Mouse (Mus musculus) thymus, postnatal 25 days (tissue): Measurements from ENCODE around the gene Rnf25.

Source experiments
- DNase-seq: peaks from one replicate; pipeline ENCODE4 v3.0.0; 2022

Rnf25 gene

DNA sequence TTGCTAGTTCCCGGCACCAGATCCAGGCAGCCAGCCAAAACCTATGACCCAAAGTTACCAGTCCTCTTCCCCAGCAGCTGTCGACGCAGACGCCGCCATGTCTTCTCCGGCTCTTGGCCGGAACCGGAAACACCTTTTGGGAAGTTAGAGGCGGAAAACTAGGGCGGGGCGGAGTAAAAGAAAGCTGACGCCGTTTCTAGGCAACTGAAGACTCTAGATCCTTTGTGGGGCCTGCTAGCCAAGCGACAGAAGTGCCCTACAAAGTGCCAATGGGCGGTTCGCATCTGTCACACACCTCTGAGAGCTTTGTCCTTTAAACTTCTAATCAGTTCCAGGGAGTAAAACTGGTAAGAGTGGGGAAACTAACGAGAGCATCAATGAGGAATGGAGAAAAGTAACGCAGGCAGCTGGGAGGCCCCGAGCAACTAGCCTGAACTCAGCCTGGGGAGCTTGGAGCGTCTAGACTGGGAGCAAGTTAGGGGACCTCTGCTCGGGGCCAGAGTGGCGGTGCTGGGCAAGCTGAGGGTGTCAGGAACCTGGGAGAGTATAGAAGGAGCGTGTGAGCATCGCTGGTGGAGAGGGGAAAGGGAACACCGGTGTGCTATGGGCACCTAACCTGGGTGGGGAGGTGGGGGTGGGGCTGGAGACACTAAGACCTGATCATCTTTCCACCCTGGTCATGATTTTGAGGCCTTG, at the start of gene Rnf25, which contains the start of gene Stk36:
Gene Rnf25 (minus strand): TSS at position 131 of the 696 bp plus-strand sequence.
Gene Stk36 (plus strand): TSS at position 179 of the 696 bp plus-strand sequence.
- DNase-seq, result peak; percentile 81

DNA sequence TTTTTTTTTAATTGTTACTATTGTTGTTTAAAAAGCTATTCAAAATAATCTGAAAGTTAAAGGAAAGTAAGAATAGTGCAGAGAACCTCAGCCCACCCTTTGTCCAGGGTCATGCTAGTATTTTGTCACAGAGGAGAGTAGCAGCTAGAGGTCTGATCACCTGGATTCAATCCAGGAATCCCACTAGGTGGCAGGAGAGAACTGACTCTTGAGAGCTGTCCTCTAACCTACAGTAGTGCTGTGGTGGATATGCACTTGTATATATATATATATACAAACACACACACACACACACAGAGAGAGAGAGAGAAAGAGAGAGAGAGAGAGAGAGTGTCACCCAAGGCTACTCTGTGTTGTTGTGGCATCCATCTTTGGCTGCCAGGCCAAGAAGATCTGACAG, 42.7 kb upstream of the Rnf25 start:
- no peak for DNase-seq

DNA sequence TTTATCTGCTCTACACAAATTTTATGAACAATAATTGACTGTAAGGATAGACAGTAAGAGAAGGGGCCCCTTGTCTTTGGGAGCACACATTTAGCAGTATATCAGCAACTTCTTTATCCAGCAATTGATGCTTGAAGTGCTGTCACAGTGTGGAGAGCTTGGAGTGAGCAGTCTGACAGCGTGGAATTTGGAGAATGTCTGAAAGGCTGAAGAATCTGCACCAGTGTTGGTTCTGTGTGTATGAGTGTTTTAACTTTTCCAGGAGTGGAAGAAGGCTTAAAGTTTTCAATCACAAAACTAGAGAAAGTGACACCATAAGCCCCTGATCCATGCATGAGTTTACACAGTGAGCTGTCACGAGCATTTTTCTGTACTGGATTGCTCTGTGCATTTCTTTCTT, 42.3 kb upstream of the Rnf25 start:
- DNase-seq, result no peak

DNA sequence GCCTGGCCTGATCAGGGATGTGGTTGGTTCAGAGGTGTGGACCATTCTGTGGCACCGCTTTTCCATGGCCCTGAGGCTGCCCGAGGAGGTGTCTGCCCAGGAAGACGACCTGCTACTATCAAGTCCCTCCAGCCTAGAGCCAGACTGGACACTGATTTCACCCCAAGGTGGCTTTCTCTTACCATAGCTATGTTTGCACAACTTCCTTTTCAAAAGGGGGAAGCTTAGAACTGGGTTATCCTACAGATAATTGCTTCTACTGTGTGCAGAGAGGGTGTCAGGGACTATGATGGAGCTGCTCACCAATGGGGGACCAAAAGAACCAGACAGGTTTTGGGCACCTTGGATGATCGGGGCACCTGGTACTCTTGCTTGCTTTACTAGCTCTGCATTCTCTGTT, 31.5 kb upstream of the Rnf25 start:
- no peak for DNase-seq

DNA sequence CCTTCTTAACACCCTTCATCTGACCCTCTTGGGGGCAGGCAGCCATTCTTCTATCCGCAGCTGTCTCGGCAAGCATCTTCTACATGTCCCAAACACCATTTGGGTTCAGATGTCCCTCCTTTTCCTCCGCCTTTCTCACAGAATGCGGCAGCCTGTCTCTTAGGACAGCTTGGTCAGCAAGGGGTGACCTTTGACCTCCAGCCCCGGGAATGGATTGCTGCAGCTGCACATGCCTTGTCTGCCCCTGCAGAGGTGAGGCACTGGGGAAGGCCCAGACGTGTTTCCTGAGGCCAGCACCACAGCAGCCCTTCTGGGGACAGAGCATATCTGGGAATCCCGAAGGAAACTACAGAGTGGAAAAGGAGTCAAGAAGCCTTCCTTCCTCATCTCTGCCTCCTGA, 26.8 kb upstream of the Rnf25 start:
- no peak for DNase-seq

DNA sequence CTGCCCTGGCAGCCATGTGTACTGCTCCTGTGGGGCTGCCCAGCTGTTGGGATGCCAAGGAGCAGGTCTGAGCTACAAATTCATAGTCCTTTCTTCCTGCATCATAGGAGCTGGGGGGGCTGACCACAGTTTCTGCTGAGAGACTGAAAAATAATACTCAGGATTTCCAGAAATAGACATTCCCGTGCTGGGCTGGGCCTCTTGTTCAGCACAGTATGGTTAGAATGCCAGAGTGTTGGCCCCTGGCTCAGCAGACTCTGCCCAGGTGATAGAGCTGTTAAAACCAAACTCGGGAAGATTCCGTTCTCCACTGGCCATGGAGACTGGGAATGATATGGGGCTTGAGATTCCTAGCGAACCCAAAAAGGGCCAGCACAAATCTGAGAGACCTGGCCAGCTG, 24.9 kb upstream of the Rnf25 start:
- no peak for DNase-seq

DNA sequence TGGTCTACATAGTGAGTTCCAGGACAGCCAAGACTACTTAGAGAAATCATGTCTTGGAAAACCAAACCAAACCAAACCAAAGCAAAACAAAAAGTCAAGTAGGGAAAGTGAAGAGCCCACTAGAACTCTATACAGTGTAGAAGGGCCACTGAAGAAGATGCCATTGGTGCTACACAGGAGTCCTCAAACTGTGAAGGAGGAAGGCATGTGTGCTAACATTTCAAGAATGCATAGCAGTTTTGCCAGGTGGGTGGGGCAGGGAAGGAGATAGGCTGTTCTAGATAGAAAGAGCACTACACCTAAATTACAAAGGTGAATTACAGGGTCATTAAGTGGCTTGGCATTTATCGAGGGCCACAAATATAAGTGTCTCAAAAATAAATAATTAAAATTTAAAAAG, 23.0 kb upstream of the Rnf25 start:
- DNase-seq, result no peak

DNA sequence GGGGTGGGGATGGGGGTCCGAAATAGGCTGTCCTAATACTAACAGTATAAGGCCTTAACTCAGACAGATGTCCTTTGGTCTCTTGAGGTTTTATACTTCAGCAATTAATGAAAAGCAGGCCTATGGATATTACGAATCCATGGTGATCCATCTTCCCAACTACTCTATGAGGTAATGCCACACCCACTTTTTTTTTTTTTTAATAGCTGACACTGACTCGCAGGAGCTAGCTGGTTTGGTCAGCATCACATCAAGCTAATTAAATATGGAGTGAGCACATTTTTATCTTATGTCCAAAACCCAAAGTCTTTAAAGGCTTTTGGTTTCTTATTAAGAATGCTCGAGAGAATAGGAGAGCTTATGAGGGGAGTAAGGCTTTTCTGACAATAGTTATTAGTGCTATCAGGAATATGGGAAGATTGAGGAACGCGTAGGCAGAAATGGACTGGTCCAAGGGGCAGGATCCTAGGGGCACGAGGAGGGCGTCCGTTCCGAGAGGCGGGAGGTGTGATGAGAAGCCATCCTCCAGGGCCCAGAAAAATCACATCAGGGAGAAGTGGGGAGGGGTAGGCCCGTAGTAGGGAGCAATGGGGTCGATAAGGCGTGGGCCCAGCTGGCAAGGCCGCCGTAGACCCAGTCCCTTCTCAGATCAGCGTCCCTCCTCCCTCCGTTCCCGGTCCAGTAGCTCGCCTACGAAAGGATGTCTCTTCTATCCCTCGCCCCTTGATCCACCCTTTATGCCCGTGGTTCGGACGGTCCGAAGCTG, 513 bp downstream of the Rnf25 start:
- DNase-seq, result no peak

DNA sequence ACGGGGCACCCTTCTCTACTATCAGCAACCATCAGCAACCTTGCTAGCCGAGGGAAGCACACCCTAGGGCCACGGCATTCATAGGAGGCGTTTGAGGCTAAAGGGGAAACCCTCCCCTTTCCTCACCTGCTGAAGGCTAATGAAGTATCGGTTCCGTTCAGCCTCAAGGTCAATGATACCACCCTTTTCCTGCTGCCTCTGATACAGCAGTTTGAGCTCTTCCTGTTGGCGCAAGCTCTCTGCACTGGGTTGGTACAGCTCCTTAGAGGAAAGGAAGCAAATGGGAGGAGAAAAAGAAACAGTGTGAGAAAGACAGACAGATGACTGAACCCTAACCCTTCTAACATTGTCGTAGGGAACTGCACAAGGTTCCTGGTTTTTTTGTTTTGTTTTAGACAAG, 6.8 kb downstream of the Rnf25 start:
- no peak for DNase-seq

DNA sequence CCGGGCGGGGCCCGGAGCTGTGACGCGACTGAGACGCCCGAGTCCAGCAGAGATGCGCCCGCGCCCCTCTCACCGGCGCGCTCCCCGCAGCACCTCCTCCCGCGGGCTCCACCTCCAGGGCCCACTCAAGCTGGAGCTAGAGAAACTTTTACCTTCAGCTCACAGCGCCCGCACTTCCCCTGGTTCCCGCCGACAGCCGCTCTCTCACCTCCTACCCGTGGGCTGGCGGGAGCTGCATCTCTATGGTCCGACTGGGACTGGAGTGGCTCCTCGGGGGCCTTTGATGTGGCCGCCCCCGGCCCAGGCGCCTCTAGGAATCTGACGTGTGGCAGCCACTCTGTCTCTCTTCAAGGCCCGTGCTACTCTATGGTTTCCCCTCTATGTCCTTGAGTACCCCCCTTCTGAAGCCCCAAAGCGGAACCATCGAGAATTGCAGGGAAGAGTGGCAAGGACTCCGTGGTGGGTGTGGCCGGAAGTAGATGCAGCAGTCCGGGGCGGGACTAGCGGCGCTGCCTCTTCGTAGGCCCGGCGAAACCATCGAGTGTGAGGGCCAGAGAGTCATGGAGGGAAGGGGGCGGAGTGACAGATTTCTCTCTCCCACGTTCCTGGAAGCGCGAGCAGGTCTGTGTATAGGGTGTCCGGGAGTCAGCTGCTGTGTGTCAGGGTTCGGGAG, 13.3 kb downstream of the Rnf25 start, which contains the start of the genes Zfp142 and Bcs1l:
Gene Zfp142 (minus strand): TSS at position 474 of the 673 bp plus-strand sequence.
Gene Bcs1l (plus strand): TSS at position 517 of the 673 bp plus-strand sequence.
- DNase-seq, result peak; percentile 99

DNA sequence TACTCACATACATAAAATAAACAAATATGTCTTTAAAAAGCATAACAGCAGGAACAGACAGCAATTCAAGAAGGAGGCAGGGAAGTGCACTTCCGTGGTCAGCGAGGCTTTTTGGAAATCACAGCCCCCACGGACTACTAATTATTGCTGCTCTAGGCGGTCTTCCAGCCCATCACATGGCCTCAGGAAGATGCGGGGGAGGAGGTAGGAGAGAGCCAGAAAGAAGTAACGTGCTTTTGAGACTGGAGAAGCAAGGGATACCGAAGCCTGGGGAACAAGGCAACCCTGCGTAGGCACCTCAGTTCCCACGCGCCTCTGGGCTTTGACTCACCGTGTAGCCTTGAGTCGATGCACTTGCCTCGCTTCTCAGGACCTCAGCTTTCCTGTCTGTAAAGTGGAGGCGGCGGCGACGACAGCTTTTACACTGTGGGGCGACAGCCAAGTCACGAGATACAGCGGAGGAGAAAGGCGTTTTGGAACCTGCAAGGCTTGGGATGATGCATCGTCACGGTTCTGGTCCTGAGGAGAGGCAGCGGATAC, 13.9 kb downstream of the Rnf25 start:
- no peak for DNase-seq

DNA sequence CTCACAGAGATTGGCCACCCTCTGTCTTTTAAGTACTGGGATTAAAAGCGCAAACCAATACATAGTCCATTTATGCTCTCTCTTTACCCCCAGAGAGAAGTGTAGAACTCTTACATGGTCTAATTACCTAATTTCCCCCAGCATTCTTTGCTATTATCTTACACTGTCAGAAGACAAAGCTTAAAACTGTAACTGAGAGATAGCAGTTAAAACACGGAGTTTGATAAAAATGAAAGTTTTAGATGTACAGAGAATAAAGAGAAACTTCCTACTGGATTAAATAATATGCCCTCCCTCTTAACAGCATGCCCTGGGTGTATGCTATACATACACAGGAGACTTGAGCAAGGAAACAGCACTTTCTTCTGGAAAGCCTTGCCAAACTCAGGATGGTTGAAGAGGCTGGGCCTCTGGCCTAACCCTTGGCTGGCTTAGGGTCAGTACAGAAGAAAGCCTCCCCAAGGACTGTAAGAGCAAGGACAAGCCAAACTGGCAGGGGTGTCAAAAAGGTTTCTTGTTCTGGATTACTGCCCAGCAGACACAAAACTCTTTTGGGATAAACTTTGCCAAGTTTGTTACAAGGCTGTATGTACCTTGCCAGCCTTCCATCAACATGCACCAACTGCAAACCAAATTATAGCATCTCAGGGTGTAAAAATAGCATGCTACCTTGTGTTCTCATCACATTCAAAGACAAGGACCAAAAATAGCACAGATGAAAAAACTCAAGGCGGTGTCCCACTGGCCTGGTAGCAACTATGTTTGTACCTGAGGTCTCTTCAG, 16.4 kb downstream of the Rnf25 start:
- DNase-seq, result no peak

DNA sequence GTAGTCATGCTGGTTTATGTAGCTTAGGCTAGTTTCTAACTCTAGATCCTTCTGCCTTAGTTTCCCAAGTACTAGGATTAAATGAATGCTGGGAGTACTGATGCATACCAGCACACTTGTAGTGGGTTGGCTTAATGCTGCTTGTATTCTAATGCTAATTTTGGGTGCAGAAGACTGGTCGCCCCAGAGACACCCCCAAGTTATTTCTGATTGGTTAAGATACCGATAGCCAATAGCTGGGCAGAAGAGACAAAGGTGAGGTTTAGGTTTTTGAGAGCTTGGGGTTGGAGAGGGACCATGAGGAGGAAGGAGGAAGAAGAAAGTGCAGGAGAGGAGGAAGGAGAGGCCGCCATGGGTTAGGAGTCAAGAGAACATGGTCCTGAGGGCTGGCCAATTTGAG, 18.6 kb downstream of the Rnf25 start:
- DNase-seq, result no peak

DNA sequence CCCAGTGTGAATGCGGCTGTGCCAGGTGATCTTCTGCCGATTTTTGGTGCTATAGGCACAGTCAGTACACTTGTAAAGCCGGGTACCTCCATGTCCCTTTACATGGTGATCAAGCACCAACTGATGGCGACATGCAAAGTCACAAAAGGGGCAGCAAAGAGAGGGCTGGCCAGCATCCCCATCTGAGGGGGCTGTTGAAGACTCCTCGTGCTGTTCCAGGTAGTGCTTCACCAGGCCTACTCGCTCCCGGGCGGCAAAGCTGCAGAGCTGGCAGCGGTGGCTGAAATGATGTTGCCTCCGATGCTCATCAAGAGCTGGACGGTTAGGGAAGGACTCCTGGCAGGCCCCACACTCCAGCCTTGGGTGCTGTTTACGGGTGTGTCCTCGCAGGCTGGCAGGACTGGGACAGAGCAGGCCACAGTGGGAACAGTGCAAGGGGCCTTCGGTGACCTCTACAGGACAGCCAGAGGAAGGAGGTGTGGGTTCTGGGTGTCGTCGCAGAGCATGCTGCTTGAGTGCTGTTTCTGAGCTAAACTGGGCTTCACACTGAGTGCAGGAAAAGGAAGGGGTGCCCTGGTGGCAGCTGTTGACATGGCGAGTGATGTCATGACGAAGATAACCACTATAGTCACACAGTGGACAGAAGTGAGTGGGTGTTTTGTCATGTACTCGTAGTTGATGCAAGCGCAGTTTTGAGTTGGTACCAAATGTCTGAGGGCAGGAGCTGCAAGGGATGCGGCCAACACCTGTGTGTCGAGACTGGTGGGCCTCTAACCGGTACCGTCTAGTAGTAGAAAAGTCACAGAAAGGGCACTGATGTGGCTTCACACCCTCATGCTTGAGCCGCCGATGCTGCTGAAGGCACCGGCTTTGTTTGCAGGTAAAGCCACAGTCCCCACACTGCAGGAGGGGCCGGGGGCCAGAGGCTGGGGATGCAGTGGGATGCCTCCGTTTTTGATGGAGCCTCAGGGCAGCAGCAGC, 31.2 kb downstream of the Rnf25 start:
- DNase-seq, result no peak

DNA sequence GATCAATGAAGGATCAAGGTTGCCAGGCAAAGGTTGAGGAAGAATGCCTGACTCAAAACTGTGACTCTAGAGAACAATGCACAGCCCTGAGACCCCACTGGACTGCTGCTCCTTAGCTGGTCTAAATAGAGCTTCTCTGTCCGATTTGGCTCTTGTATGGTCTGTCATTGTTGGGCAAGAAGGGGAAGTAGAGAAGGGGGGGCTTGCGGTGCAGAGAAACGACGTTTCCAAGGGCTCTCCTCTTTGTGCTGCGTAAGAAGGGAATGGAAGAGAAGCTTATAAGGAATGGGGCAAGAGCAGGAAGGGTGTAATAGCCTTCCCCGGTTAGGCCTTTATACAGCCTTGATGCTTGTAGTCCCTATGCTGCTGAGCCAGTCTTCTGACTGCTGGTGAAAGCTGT, 35.4 kb downstream of the Rnf25 start:
- no peak for DNase-seq

DNA sequence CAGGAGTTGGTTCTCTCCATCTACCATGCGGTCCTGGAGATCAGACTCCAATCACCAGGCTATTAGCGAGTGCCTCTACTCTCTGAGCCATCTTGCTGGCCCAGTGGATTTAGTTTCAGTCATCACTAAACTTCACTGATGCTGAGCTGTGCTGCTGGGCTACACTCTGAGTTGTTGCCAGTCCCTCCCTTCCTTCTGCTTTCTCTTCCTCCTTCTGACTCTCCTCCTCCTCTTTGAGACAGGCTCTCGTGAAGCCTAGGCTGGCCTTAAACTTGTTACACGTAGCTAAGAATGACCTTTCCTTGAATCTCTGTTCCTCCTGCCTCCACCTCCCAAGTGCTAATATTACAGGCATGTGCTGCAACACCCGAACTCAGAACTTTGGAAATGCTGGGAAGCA, 42.1 kb downstream of the Rnf25 start:
- DNase-seq, result no peak

DNA sequence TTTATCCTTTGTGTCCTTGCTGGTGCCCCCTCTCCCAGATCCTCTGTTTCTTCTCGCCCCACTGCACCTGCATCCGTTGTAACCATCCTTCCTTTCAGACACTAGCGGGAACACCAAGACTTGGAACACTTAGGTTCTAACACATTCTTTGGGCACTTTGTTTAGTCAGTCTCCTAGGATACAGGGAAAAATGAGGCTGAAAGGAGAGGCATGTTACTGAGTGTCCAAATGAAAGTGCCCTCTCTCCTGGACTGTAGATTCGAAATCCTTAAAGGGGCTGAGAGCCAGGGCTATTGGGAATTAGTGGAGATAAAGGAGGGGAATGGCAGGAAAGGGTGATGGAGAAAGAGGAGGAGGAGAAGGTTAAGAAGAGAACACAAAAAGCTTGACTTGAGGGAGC, 57.0 kb downstream of the Rnf25 start, which contains the start of gene Usp37:
Gene Usp37 (minus strand): TSS at position 101 of the 400 bp plus-strand sequence.
- DNase-seq, result no peak
